Mouse (Mus musculus) neutrophil, adult 5-6 weeks (primary cell): ENCODE results near the gene Lce6a. TPM values are rescaled to one million over a fixed set of nuclear protein-coding genes. Genes with fewer than 3 reads are reported as not detected.

ENCODE experiments used
- ATAC-seq: fragments of 151-379, 151-347 bp; 2 replicates; pipeline ENCODE4 v1.8.0; 2017; ENCODE audit warnings: mild to moderate bottlenecking, moderate TSS enrichment; ENCODE audit not compliant: insufficient number of reproducible peaks, poor library complexity, low FRiP score, severe bottlenecking; ENCODE audit errors: extremely low read depth
- total RNA-seq: library from RNA; stranded (forward); fragments of 200-1000 nt; gene quantifications from 2 replicates; pipeline ENCODE4 v1.2.3, GENCODE M21; 2017

Lce6a gene
- not detected in 2 replicates for total RNA-seq

GRCm38 (mm10) chr3:92621560-92621959 is at the start of gene Lce6a:
TSS of gene Lce6a (minus strand) at chr3:92621660.
- no peak for ATAC-seq

GRCm38 (mm10) chr3:92670215-92670614 is 48.8 kb upstream of the Lce6a start, which contains the start of gene Lce1a2:
TSS of gene Lce1a2 (minus strand) at chr3:92670315.
- no peak for ATAC-seq

GRCm38 (mm10) chr3:92656826-92657225 is 35.4 kb upstream of the Lce6a start, which contains the start of gene Lce1b:
TSS of gene Lce1b (minus strand) at chr3:92656926.
- no peak for ATAC-seq

GRCm38 (mm10) chr3:92648207-92648606 is 26.7 kb upstream of the Lce6a start, which contains the start of gene Lce1a1:
TSS of gene Lce1a1 (minus strand) at chr3:92648307.
- no peak for ATAC-seq

GRCm38 (mm10) chr3:92639854-92640253 is 18.4 kb upstream of the Lce6a start:
- ATAC-seq, result no peak

GRCm38 (mm10) chr3:92638653-92638991 is 17.2 kb upstream of the Lce6a start:
- ATAC-seq, result no peak

- no peak for ATAC-seq
These were observed 16.5 kb upstream of the Lce6a start for GRCm38 (mm10) chr3:92637745-92638652.

GRCm38 (mm10) chr3:92609804-92610203 is 11.7 kb downstream of the Lce6a start:
- ATAC-seq, result no peak

GRCm38 (mm10) chr3:92607392-92607791 is 14.1 kb downstream of the Lce6a start, which contains the start of gene 2210017I01Rik:
TSS of gene 2210017I01Rik (minus strand) at chr3:92607492.
- no peak for ATAC-seq

GRCm38 (mm10) chr3:92602169-92602568 is 19.3 kb downstream of the Lce6a start:
- no peak for ATAC-seq

- no peak for ATAC-seq
These were observed 21.0 kb downstream of the Lce6a start for GRCm38 (mm10) chr3:92600456-92600855.

GRCm38 (mm10) chr3:92599973-92600372 is 21.5 kb downstream of the Lce6a start:
- no peak for ATAC-seq

GRCm38 (mm10) chr3:92598429-92598828 is 23.0 kb downstream of the Lce6a start:
- no peak for ATAC-seq

- no peak for ATAC-seq
These were observed 32.6 kb downstream of the Lce6a start, which contains the start of gene Smcp for GRCm38 (mm10) chr3:92588858-92589257. TSS of gene Smcp (minus strand) at chr3:92588997.

- no peak for ATAC-seq
These were observed 34.3 kb downstream of the Lce6a start for GRCm38 (mm10) chr3:92587190-92587589.

- ATAC-seq, result no peak
These were observed 36.4 kb downstream of the Lce6a start for GRCm38 (mm10) chr3:92585055-92585454.

GRCm38 (mm10) chr3:92583164-92583826 is 38.2 kb downstream of the Lce6a start:
- no peak for ATAC-seq

- no peak for ATAC-seq
These were observed 42.0 kb downstream of the Lce6a start for GRCm38 (mm10) chr3:92579508-92579907.

- ATAC-seq, result no peak
These were observed 42.6 kb downstream of the Lce6a start for GRCm38 (mm10) chr3:92578652-92579413.
